In genomic region chr13:78883062-78883461, GRCm38 (mm10) we compare ENCODE assay signal across 15 mouse cellular contexts.
"Had no signal": no experiment of that assay in that cellular context is flagged by ENCODE, and none has a peak within 500 bp of the region (broad histone marks: within the 10 kb centered on the region; RNA-seq: fewer than 3 reads in every experiment).

No protein-coding gene starts in this region.

- H3K9ac ChIP-seq: limb, embryonic 15.5 days; liver, embryonic 12.5 days; neural tube, embryonic 15.5 days had no signal

- H3K27ac ChIP-seq: layer of hippocampus, adult 2 months; limb, embryonic 15.5 days; liver, embryonic 12.5 days; midbrain, embryonic 10.5 days; neural tube, embryonic 15.5 days had no signal

- H3K27me3 ChIP-seq: limb, embryonic 15.5 days; liver, embryonic 12.5 days; neural tube, embryonic 15.5 days had no signal

- ATAC-seq: hindbrain, embryonic 16.5 days; inflammation-experienced regulatory T-cells, adult 6 months; liver, embryonic 12.5 days had no signal

- H3K36me3 ChIP-seq: limb, embryonic 15.5 days; liver, embryonic 12.5 days; midbrain, embryonic 10.5 days; neural tube, embryonic 15.5 days had no signal

- DNase-seq: kidney, adult 18-20 months; kidney, postnatal 10 days; kidney, postnatal 4 days; left cerebral cortex, postnatal 4 days; lung, postnatal 4 days; midbrain, embryonic 14.5 days; thymus, postnatal 4 days had no signal

- H3K4me3 ChIP-seq: layer of hippocampus, adult 2 months; limb, embryonic 15.5 days; liver, embryonic 12.5 days; midbrain, embryonic 10.5 days; myocyte; neural tube, embryonic 15.5 days had no signal

- H3K4me2 ChIP-seq: limb, embryonic 15.5 days; liver, embryonic 12.5 days; neural tube, embryonic 15.5 days had no signal

- H3K4me1 ChIP-seq: limb, embryonic 15.5 days; liver, embryonic 12.5 days; midbrain, embryonic 10.5 days; neural tube, embryonic 15.5 days had no signal

- H3K9me3 ChIP-seq: limb, embryonic 15.5 days; liver, embryonic 12.5 days; midbrain, embryonic 10.5 days; neural tube, embryonic 15.5 days had no signal
